ENCODE assay signal across 9 mouse cellular contexts in genomic region chr15:32610776-32611175, GRCm38 (mm10).
DNase-seq lines count a peak whose midpoint lies in the region; ATAC-seq and TF ChIP-seq lines count a peak whose summit lies in the region.
"Had no signal": no experiment of that assay in that cellular context is flagged by ENCODE, and none has a peak within 500 bp of the region (broad histone marks: within the 10 kb centered on the region; RNA-seq: fewer than 3 reads in every experiment).

No protein-coding gene starts in this region.

- DNase-seq in forebrain, postnatal 0 days = peak; percentile 40
- DNase-seq in liver, adult 2 months (ENCODE audit: extremely low read depth, low read depth, low spot score) = peak; percentile 13
- DNase-seq in gastrocnemius, adult 2 months = peak; percentile 30
- peak; percentile 30 for DNase-seq in kidney, postnatal 14 days
- DNase-seq in thymus, postnatal 0 days (ENCODE audit: low spot score) = no peak

- H3K9ac ChIP-seq in forebrain, postnatal 0 days = no peak overlapping the region
- H3K9ac ChIP-seq in forebrain, embryonic 15.5 days (replicated peaks) = no peak overlapping the region
- no peak overlapping the region for H3K9ac ChIP-seq in liver, adult 2 months (ENCODE audit: low read depth, low read length)
- H3K9ac ChIP-seq in liver, embryonic 12.5 days = no peak overlapping the region

- no peak for TF ChIP-seq CTCF in forebrain, postnatal 0 days (IDR thresholded peaks at IDR 0.05; ENCODE audit: low read depth)
- TF ChIP-seq CTCF in liver, adult 2 months (IDR thresholded peaks at IDR 0.05; ENCODE audit: low read depth, low read length) = no peak
- no peak for TF ChIP-seq CTCF in gastrocnemius, adult 2 months (IDR thresholded peaks at IDR 0.05)

- H3K9me3 ChIP-seq in forebrain, postnatal 0 days (ENCODE audit: low read length) = no peaks in the 10 kb centered on the region
- no peaks in the 10 kb centered on the region for H3K9me3 ChIP-seq in forebrain, embryonic 15.5 days
- H3K9me3 ChIP-seq in liver, embryonic 12.5 days (replicated peaks) = no peaks in the 10 kb centered on the region

- H3K79me2 ChIP-seq in liver, adult 2 months (ENCODE audit: control insufficient read depth, insufficient read depth, low read length) = no peaks in the 10 kb centered on the region

- H3K4me1 ChIP-seq in forebrain, postnatal 0 days (ENCODE audit: insufficient read depth) = no peaks in the 10 kb centered on the region
- H3K4me1 ChIP-seq in forebrain, embryonic 15.5 days = no peaks in the 10 kb centered on the region
- H3K4me1 ChIP-seq in liver, adult 2 months (ENCODE audit: control insufficient read depth, insufficient read depth, low read length) = no peaks in the 10 kb centered on the region; the same call in 1 of the 2 replicates
- no peaks in the 10 kb centered on the region for H3K4me1 ChIP-seq in liver, embryonic 12.5 days

- no peak overlapping the region for H3K4me2 ChIP-seq in forebrain, postnatal 0 days (ENCODE audit: low read depth)
- no peak overlapping the region for H3K4me2 ChIP-seq in forebrain, embryonic 15.5 days (replicated peaks)
- no peak overlapping the region for H3K4me2 ChIP-seq in liver, embryonic 12.5 days
- H3K4me2 ChIP-seq: liver, embryonic 11.5 days had no signal

- no peak overlapping the region for H3K27ac ChIP-seq in forebrain, postnatal 0 days (ENCODE audit: low read depth, low read length)
- no peak overlapping the region for H3K27ac ChIP-seq in forebrain, embryonic 15.5 days (replicated peaks)
- no peak overlapping the region for H3K27ac ChIP-seq in liver, adult 2 months (replicated peaks; ENCODE audit: insufficient read depth, low read depth, low read length)
- H3K27ac ChIP-seq in liver, embryonic 12.5 days = no peak overlapping the region
- no peak overlapping the region for H3K27ac ChIP-seq in gastrocnemius, adult 2 months

- TF ChIP-seq POLR2A in liver, adult 2 months (IDR thresholded peaks at IDR 0.05; ENCODE audit: extremely low read depth, insufficient read depth, low read length) = no peak

- peak; percentile 42 for ATAC-seq in forebrain, postnatal 0 days
- ATAC-seq in forebrain, embryonic 15.5 days (replicated peaks) = no peak
- no peak for ATAC-seq in liver, embryonic 12.5 days
- ATAC-seq in CD4-positive, CD25-positive, alpha-beta regulatory T cell, adult 4 months = no peak

- no peak overlapping the region for H3K4me3 ChIP-seq in forebrain, postnatal 0 days (ENCODE audit: low read depth, low read length)
- H3K4me3 ChIP-seq in forebrain, embryonic 15.5 days = no peak overlapping the region
- H3K4me3 ChIP-seq in liver, adult 2 months (ENCODE audit: insufficient read depth, low read depth, low read length) = no peak overlapping the region
- no peak overlapping the region for H3K4me3 ChIP-seq in liver, embryonic 12.5 days
- H3K4me3 ChIP-seq in gastrocnemius, adult 2 months = no peak overlapping the region

- no peaks in the 10 kb centered on the region for H3K27me3 ChIP-seq in forebrain, postnatal 0 days (ENCODE audit: insufficient read depth, low read length)
- no peaks in the 10 kb centered on the region for H3K27me3 ChIP-seq in forebrain, embryonic 15.5 days
- no peaks in the 10 kb centered on the region for H3K27me3 ChIP-seq in liver, adult 2 months (ENCODE audit: control insufficient read depth, insufficient read depth, low read length)
- no peaks in the 10 kb centered on the region for H3K27me3 ChIP-seq in liver, embryonic 12.5 days (replicated peaks)

- H3K36me3 ChIP-seq in forebrain, postnatal 0 days (ENCODE audit: insufficient read depth) = no peaks in the 10 kb centered on the region
- no peaks in the 10 kb centered on the region for H3K36me3 ChIP-seq in forebrain, embryonic 15.5 days
- H3K36me3 ChIP-seq in liver, adult 2 months (ENCODE audit: control insufficient read depth, insufficient read depth, low read length) = no peaks in the 10 kb centered on the region
- H3K36me3 ChIP-seq in liver, embryonic 12.5 days = no peaks in the 10 kb centered on the region

- whole genome bisulfite sequencing in forebrain, postnatal 0 days = 60% methylated on average over 2 of the region's 2 CpGs
- 75% methylated on average over 2 of the region's 2 CpGs for WGBS in forebrain, embryonic 15.5 days
- WGBS in liver, adult 2 months = 63% methylated on average over 2 of the region's 2 CpGs
- 76% methylated on average over 2 of the region's 2 CpGs for WGBS in liver, embryonic 12.5 days (ENCODE audit: insufficient replicate concordance)

- intact Hi-C loops in gastrocnemius, adult 2 months (cut with DNase I) = no loop called here
